Mouse (Mus musculus) heart, adult 8-10 months (tissue): ENCODE data around the gene Agpat2. TPM values are rescaled to one million over a fixed set of nuclear protein-coding genes. Genes with fewer than 3 reads are reported as not detected.

Experiments used
- DNase-seq: peaks from one replicate; pipeline ENCODE4 v3.0.0; 2022; ENCODE audit warnings: low spot score
- total RNA-seq, 4 experiments: library from RNA; stranded (reverse); gene quantifications; 2 replicates each; pipeline ENCODE4 v1.2.4; 2022

Agpat2 gene
- total RNA-seq, 4 experiments from 2014 or later = 51.1 to 65.9 (median 60.8) TPM

DNA sequence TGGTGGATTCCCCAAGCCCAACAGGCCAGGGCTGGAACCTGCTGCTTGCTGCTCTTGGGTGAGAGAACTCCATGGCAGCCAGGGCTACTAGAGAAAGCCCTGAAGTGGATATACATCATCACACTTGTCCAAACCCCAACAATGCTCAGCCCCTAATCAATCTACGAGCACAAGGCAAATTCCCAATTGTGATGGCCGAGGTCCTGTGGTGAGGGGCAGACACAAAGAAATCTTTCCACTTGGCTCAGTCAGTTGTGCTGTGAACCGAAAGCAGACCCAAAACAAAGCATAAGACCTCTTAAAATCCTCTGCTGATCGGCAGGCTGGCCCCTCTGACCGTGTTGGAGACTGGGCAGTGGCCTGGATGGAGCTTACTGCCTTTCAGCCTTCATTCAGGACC, 29.4 kb downstream of the Agpat2 start:
- DNase-seq = no peak

DNA sequence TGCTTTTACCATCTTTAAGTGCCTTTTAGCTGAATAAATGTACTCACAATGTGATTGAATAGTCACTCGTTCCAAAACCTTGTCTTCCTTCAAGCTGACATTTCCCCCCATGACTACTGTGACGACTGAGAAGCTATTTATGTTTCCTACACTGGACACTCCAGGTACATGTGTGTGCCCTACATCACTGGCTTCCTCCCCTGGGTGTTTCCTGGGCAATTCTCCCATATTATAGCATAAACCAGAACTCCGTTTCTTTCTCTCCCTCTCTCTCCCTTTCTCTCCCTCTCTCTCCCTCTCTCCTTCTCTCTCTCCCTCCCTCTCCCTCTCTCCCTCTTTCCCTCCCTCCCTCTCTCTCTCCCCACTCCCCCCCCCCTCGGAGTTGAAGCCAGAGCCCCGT, 30.4 kb downstream of the Agpat2 start:
- no peak for DNase-seq

DNA sequence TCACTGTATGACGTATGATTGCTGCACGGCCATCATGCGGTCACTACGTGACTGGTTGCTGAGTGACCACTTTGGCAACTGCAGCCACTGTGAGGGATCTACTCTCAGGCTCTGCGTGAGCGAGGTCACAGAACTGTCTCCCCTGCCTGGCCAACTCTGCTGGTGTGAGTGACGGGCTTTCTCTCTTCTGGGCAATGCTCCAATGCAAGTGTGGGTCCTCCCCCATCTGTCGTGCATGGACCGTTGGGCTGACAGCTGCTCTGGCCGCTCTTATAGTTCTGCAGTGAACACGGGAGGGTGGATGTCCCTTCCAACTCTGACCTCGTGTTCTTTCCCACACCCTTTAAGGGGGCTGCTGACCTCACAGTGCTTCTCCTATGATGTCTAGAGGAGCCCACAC, 30.8 kb downstream of the Agpat2 start:
- DNase-seq = peak; percentile 79

- peak; percentile 81 for DNase-seq
Measured at GRCm38 (mm10) chr2:26571826-26572225, 32.4 kb downstream of the Agpat2 start.

DNA sequence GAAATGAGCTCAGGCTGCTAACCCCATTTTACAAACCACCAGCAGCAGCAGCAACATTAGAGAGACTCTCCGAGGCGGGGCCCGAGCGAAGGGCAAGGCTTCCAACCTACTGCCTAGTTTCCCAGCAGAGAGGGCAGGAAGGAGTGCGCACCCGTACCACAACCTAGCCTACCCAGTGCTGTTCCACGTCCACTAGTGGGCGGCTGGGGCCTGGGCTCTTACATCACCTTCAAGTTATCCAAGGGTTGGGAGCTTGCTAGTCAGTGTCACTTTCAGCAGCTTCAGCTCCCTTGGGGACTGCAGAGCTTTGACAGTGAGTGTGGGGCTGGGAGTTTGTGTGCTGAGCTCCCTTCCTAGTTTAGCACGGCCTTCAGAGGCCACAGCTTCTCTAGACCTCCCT, 32.8 kb downstream of the Agpat2 start:
- peak; percentile 48 for DNase-seq

DNA sequence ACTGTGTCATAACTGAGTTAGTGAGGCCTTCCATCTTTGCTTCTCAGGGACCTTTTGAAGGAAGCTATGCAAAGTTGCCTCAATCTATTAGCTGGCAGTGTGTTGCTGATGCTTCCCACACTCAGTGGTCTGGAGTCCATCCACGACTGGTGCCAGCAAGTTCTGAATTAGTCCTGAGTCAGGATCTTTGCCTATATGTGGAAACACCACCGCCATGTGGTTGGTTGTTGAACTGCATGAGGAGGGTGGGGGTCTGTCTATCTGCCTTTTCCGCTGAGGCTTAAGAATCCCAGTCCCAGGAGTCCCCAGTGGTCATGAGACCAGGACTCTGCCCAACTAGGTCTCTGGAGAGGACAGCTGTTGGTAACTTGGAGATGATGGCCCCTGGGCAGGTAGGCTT, 34.2 kb downstream of the Agpat2 start:
- DNase-seq = peak; percentile 75

DNA sequence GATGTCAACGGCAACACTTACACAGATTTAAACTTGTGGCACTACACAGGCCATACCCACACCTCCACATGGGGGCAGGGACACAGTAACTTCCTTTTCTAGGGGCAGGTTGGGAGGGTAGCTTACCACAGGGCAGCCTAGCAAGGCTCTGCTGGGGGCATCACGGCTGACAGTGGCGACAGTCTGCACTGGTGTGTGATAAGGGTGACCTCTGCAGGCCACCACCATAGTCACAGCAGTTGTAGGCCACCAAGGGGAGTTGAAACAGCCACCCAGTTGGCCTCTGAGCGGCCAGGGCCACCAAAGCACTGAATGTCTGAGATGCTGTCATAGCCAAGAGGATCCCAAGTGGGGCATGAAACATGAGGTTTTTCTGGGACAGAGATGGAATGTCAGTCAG, 38.0 kb downstream of the Agpat2 start:
- DNase-seq = peak; percentile 55

DNA sequence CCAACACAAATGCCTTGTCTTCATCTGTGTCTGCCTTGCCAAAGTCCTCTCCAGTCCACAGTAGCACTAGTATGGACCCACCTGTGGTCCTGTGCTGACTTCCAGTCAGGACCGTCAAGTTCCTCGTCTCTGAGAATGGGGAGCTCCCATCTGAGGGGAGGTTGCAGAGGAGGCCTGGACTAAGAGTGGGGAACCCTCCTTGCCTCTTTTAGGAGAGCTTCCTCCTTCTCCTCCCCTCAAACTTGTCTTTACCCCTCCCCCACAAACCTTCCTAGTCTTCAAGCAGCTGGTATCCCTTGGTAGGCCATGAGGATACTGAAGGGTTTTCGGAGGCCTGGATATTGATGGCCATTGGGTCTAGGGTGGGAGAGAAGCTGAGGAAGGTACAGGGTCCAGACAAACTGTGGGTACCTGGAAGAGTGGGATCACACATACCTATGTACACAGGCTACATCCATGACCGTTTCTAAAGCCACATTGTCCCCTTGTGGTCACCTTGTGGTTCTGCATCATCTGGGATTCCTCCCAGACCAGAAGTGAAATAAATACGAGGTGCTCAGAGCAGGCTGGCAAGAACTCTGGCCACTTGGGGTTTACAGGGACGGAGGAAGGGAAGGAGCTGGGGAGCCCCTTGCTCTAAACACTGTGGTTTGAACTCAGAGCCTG, 42.7 kb downstream of the Agpat2 start:
- peak; percentile 73 for DNase-seq

DNA sequence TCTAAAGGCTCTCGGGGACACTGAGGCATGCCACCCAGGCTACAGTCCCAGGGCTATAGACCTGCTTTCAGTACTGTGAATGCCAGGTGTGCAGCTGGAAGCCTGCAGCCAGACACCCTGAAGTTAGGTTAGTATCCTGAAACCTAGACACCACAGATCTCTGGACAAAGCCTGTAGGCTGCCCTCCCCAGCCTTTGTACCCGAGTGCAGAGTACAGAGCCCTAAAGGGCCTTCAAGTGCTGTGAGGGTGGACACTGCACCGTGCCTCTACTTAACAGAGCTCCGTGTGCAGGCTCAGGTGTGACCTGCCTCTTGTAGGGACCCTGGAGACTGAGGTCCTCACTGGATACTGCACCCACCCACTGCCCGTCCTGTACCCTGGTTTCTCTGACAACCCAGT, 43.7 kb downstream of the Agpat2 start:
- no peak for DNase-seq

DNA sequence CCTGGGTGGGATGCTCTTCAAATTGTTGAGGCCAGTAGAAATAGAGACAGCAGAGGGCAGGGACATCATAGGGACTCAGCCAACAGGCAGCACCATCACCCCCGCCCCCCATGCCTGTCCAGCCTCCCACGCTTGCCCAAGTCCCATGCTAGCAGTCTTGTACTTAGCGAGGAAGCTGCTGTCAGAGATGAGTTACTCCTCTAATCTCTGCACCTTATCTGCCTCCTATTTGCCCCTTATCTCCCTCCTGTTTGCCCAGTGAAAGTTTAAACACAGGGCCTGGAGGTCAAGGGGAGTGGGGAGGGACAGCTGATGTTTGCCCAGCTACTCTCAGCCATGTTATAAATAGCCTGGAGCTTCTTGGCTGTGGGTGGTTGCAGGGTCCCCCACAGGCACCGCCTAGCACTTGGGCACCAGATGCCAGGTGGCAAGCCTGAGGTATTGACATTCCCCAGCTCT, 47.7 kb downstream of the Agpat2 start:
- no peak for DNase-seq

GRCm38 (mm10) chr2:26555076-26555475, 49.1 kb downstream of the Agpat2 start:
- peak; percentile 61 for DNase-seq

DNA sequence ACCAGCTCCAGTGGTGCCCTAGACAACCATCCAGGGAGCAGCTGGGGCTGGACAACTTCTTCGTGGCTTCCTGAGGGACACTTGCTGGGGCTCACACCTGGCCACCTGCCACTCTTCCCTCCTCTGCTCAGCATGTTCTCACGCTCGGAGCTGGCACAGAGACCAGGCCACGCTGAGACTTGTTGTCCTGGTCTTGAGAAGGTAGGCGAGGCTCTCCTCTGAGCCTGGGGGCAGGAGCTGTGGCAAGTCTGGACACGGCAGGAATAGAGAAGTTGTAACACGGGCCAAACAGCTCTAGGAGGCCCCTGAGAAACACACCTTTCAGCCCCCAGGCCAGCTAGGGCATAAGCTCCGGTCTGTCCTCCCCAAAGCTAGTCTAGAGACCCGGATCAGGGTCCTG, 50.3 kb downstream of the Agpat2 start:
- no peak for DNase-seq

DNA sequence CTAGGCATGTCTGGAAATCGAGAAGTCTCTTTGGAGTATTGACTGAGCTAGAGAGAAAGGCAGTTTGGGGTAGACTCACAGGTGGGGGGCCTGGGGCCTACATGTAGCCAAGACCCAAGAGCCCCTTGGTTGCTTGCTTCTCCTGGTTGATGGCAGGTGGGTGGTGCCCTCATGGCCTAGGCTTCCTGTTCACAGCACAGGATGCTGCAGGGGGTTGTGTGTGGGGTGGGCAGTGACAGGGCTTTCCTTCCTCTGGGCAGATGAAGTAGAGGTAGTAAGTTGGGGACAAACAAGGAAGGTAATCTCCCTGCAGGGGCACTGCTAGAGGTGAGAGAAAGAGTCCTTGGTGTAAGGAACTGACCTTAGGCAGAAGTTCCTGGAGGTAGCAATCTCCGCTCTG, 52.2 kb downstream of the Agpat2 start:
- no peak for DNase-seq

GRCm38 (mm10) chr2:26551446-26551845, 52.8 kb downstream of the Agpat2 start:
- no peak for DNase-seq

DNA sequence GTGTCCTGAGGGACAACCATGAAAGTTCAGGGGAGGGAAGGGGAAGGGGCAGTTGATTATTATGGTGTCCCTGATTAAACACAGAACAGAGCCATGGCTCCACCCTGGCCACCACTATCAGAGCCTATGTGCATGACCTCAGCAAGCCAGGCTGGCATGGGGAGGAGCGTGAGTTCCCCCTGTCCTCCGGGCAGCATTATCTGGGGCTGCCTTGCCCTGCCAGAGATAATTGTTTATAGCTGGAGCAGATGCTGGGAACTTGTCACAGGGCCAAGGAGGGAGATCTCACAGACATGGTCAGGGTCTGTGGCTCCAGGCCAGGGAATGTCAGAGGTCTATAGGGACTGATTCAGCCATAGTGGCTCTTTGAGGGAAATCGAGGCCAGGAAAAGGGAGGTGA, 53.4 kb downstream of the Agpat2 start:
- no peak for DNase-seq

- no peak for DNase-seq
Measured at GRCm38 (mm10) chr2:26550205-26550604, 54.0 kb downstream of the Agpat2 start.

DNA sequence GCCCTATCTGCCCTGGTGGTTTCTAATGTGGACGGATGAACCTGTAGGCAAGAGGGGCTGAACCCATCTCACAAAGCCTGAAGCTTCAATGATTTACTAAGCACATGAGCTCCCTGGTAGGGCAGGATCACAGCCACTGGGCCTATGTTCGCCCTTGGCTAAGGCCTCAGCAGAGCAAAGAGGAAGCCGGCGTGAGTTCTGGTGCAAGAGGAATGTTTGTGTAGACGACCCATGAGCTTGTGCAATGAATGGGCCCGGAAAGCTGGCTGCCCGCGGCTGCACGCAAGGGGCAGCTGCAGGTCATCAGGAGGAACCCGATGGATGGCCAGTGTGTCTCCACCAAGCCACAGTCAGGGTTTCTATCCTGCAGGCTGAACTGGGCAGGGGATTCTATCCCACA, 54.4 kb downstream of the Agpat2 start:
- no peak for DNase-seq

GRCm38 (mm10) chr2:26547481-26547880, 56.7 kb downstream of the Agpat2 start:
- no peak for DNase-seq

GRCm38 (mm10) chr2:26544265-26544664, 60.0 kb downstream of the Agpat2 start:
- DNase-seq = no peak

GRCm38 (mm10) chr2:26543768-26544167, 60.4 kb downstream of the Agpat2 start:
- no peak for DNase-seq

DNA sequence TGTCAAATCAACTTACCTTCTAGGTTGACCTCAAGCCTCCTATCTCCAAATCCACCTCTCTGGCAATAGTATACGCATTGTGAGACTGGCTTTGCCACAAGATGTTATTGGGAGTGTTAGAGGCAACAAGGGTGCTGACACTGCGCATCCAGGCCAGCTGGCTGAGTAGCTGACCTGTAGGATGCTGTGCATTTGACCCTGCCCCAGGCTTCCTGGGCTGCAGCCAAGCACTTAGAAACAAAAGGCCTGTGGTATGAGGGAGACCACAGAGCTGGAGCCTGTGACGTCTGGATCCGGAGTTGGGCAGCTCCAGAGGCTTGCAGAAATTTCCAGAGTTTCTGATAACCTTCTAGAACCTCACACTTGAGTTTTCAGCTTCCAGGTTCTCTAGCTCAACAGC, 61.1 kb downstream of the Agpat2 start:
- DNase-seq = no peak
